Mouse (Mus musculus): ENCODE measurements around the gene BC025446.
"Not testable (repeated sequence)": the region's sequence is repeated elsewhere in the genome, so short reads cannot be mapped to it uniquely, and the experiment has no call there.

The BC025446 gene

DNA sequence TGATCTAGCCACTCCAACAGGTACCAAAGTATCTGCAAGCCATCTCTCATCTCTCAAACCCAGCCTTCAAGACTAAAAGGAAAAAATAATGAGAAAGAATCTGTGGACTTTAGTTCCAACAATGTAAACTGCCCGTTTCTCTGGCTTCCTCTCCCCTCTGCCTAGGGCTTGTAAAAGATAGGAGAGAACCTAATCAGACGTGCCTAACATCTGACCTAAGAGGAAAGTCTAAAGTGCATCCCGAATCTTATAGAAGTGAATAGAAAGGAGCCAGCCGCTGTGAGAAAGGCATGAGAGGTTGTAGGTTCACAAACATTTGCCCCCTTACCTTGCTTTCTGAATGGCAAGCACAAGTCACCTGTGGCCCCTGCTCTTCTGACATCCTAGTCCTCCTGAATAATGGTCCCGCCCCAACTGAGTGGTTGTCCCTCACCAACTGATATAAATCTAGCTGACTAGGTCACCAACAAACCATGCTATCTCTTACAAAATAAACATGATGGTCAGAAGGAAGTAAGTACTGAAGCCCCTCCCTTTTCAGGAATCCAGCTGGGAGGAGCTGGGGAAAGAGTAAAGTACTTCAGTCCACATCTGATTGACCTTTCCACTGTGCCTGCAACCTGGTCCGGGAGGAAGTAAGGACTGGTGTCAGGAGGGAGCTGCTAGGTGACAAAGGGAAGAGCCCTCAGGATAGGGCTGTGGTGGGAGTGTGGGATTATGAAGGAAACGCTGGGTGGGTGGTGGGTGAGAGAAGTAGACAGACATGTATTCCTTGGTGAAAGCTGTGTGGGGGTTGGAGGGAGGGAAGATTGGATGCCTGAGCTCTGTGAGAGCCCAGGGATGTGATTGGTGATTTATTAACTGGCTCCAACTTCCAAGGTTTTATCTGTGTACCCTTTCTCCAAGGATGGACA is at the start of gene BC025446:
BC025446 (plus strand) TSS at position 599 of the 914 bp plus-strand sequence.
- DNase-seq = peak; percentile 69

DNA sequence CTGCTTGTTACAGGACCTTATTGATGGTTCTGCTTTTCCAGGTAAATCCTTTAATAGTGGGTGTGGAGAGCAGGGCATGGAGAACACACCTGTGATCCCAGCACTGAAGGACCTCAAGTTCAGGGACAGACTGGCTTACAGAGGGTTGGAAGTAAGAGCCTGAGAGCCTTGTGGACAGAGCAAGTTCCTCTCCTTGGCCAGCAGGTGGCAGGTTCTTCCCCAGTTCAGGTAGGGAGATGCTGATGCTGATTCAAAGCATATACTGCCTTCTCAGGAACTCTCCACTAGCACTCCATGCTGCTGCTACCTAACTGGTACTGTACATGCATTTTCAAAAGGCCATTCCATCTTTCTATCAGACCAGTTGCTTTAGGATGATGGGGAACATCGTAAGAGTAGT is 40.7 kb upstream of the BC025446 start:
- DNase-seq = no peak

DNA sequence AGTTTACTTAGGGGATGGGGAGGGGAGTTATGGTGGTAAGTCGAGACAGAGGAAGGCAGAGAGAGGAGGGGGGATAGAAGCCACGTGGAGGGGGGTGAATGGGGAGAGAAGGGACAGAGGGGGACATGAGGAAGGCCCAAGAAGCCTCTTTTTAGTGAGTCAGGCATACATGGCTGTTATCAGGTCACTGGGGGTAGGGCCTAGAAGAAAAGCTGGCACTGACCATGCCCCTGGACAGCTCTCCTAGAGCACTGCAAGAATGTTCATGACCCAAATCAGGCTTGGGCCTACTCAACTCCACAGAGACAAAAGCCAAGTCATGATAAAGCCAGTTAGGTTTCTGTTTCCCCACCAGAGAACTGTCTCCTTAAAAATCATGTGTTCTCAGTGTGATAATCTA is 29.9 kb upstream of the BC025446 start:
- no peak for DNase-seq

DNA sequence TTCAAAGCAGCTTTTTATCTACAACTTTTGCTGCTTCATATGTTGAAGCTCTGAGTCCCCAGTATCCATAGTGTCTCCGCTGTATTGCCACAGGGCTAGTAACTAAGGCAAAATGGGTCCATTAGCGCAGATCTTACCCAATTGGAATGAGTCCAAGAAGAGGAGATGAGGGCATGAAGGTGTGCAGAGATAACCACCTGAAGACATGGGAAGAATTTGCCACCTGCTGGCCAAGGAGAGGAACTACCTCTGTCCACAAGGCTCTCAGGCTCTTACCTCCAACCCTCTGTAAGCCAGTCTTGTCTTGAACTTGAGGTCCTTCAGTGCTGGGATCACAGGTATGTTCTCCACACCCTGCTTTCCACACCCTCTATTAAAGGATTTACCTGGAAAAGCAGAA is 27.1 kb upstream of the BC025446 start:
- peak; percentile 5 for DNase-seq

DNA sequence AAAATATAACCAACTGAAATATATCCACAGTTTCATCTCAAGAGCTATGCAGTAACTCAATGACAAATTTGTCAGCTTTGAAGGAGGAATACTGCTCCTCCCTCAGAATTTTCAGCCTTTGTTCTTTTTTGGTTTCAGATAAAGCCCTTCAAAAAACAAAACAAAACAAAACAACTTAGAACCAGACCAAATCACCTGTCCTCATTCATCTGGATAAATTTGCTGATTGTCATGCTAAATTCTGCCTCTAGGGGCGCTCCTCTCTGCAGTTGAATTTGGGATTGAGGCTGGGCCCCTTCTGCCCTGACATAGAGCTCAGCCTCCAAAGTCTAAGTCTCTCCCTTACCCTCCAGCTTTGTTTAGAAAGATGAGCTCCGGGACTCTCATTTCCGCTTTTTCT is 25.6 kb upstream of the BC025446 start:
- DNase-seq = not testable (repeated sequence)

DNA sequence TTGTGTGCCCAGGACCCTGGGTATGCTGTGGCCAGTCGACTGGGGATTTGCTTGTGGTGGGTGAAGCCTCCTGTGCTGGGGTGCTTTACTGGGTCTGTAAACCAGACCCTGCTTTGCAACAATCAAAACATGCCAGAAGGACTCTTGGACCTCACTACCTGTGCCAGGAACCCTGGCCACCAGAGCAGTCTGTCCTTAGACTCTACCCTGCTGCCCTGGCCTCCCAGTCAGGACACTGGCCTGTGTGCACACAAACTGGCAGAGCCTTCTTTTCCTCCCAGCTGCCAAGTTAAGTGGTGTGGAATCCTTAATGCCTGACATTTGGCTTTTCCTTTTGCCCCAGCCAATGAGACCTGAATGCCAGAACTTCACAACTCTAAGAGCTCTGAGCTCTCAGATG is 655 bp downstream of the BC025446 start:
- DNase-seq = peak; percentile 82

DNA sequence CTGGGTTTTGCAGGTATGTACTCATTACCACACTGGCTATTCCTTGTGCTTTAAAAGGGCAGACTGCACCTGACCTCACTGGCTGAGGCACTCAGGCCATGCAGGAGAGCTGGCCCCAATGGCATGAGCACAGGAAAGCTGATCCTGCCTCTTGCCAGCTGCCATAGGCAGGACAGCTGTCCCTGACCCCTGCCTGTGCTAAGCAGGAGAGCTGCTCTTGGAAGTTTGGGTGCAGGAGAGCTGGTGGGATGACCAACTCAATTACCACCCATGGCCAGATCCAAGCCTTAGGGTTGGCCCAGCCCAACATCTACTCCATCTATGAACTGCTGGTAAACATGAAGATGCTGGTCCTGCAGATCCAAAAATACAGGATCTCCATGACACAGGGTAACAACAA is 5.8 kb downstream of the BC025446 start:
- no peak for DNase-seq

DNA sequence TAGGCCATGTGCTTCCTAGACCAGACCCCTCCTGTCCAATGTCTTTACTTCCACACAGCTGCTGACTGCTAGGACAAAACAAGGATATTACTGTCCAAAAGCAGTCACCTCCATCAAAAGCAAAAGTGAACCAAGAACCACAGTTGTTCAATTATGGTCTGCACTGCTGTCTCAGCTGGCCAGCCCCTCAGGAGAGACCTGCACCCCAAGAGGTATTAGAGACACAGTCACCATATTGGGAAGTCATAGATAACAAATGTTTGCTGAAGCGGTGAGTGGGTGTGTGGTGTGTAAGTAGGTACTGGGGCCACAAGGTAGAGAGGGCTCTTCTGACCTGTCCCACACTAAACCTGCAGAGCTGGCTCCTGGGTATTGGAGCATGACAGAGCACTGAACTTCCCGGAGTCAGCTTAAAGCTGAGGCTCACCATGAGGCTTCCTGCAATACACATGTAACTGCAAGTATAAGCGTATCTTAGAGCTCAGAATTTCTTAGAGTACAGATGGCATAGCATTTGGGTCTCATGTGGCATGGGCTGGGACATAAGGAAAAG is 21.6 kb downstream of the BC025446 start:
- no peak for DNase-seq

DNA sequence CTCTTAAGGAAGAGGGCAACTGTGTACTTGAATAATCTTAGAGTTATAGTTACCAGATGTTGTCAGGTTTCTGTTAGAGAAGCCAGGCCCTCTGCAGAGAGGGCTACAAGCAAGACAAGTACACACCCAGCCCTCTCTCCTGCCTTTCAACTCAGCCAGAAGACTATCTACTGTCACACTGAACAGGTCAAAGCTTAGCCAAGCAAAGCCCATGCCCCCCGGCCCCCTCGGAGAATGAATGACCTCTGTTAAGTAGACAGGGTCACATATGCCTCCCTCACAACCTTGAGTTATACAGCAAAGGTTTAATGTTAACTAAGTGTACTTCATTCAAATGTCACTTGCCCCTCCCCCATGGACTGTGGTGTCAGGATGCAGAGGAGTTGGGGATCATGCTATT is 24.4 kb downstream of the BC025446 start:
- no peak for DNase-seq

DNA sequence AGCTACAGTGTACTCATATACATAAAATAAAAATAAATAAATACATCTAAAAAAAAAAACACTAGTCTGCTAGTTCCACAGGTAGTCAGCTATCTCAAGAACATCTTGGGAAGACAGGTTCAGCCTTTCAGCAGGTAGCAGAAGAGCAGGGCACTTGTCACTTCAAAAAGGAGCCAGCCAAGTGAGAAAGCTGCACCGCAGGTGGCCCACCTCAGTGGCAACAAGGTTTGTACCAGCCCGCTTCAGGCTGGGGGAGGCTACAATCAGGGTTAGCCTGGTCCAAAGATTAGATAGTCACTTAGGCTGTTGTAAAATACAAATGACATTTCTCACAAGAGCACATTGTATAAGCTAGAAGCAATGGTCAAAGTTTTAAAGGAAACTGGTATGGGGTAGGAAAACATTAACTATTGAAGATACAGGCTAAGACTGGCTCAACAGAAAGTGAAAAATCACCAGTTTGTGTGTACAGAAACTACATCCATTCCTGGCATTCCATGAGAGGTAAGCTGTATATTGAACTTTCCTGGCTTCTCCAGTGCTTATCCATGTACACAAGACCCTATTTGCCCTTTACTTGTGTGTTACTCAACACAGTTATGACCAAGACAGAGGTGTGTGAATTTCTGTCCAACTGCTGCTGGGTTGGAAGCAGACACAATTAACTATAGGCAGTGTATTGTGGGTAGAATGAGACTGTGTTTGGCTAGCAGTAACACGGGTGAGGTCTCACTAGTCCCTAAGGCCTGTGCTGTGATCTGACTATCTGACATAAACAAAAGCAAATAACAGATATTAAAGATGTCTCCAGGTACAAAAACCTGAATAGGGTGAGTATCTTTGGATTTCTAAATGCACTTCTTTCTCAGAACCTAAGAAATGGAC is 26.8 kb downstream of the BC025446 start:
- no peak for DNase-seq

DNA sequence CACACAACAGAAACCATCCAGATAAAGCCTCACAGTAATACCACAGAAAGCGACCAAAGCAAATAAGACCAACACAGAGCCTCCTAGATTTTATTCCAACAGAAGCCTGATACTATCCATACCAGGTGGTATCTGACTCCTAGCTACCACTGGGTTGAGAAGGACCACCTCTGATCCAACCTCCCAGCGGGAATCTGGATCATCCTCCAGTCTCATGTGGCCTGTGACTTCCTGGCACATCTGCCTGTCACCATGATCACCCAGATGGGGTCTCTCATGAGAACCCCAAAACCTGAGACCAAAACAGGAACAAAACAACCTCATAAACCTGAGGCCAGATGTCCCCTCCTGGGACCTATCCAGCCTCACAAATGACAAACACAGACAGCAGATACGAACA is 38.5 kb downstream of the BC025446 start:
- no peak for DNase-seq

DNA sequence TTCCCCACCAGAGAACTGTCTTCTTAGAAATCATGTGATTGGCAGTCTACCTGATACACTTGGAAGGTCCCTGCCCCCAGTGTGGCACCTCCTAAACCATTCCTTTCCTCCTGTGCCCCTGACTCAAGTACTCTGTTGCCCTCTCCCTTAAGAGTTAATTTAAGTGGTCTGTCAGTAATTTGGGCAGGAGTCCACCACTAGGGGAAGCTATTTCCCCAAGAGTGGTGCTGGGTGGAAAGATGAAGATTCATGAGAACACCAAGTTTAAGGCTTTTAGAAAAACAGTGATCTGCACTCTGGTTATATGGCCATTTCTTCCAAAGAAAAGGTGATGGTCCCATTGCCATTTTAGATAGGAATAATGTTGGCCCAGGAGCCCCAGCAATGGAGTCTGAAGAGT is 49.7 kb downstream of the BC025446 start:
- DNase-seq = no peak

DNA sequence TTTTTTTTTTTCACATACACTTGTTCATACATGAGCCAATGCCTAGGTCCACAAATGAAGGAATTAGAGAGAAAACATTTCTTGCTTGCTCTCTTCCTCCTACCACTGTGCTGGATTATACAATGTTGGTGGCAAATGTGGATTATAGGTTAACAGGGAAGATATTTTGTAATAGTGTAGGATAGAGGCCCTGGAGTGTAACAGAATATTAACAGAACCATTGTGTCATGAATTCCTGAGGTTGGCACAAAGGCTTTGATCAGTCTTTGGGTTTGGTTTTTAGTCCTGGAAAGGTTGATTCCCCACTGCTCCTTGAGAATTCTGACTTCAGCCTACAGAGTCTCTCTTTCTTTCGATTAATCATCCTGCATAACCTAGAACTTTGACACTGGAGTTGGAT is 50.5 kb downstream of the BC025446 start:
- DNase-seq = no peak

DNA sequence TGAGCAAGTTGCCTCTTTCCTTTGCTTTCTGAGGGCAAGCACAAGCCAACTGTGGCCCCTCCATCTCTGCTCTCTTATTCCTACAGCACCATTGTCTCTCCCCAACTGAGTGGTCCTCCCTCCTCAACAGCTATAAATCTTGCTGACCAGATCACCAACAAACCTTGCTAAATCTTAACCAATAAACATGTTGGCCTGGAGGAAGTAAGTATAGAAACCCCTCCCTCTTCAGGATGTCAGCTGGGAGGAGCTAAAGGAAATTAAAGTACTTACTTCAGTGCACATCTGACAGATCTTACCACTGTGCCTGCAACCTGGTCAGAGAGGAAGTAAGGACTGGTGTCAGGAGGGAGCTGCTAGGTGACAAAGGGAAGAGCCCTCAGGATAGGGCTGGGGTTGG is 51.9 kb downstream of the BC025446 start, which contains the start of gene Ly6f:
Ly6f (plus strand) TSS at position 301 of the 400 bp plus-strand sequence.
- DNase-seq = no peak

DNA sequence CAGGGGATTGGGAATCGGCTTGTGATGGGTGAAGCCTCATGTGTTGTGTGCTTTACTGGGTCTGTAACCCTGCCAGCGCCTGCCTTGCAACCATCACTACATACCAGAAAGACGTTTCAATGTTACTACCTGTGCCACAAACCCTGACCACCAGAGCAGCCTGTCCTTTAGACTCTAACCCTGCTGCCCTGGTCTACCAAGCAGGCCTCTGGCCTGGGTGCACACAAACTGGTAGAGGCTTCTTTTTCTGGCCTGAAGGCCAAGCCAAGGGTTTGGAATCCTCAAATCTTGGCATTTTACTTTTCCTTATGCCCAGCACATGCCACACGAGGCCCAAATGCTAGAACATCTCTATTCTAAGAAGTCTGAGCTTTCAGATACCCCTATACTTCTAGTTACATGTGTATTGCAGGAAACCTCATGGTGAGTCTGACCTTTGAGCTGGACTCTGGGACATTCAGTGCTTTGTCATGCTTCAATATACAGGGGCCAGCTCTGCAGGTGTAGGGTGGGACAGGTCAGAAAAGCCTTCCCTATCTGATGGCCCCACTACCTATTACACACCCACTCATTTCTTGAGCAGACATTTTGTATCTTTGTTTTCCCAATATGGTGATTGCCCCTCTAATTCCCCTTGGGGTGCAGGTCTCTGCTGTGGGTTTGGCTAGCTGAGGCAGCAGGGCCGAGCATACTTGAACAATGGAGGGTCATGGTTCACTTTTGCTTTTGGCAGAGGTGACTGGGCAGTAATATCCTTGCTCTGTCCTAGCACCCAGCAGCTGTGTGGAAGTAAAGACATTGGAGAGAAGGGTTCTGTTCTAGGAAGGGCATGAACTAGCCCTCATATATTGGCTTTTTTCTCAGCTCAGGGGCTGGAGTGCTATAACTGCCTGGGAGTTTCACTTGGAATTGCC is 53.0 kb downstream of the BC025446 start:
- peak; percentile 17 for DNase-seq

DNA sequence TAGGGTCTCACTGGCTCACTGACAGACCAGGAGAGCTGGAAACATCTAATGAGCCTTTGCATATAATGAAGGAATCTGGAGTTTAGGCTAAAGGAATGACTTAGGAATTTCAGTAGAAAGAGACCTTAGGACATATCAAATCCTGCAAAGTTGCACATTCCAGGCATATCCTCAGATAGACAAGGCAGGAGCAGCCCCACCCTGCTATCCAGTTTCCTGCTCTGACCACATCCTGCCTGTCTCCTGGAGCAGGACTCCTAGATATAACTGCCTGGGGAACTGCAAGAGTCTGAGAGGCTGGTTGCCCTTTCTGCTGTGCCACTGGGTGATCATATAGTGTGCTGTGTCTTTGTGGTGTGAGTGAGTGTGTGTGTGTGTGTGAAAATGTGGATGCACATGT is 54.0 kb downstream of the BC025446 start:
- DNase-seq = no peak

DNA sequence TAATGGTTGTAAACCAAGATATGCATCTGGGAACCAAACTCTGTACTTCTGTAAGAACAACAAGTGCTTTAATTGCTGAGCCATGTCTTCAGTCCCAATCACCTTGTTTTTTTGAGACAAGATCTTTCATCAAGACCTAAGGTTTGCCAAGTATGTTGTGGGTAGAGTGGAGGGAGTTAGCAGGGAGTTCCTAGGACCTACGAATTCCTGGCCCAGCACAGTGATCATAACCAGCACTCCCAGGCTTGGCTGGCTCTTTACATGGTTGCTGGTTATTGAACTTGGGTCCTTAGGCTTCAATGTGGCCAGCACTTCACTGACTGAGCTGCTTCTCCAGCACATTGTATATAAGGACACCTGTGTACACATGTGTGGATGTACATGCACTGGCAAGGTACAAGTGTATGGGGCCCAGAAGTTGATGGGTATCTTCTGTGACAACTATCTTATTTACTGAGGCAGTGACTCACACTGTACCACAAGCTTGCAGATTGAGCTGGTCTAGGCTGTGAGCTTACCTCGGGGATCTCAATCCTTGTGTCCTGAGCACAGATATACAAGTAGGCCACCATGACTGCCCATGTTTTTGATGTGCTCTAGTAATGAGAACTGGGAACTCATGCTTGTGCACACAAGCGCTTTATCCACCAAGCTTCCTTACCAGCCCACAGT is 54.7 kb downstream of the BC025446 start:
- DNase-seq = no peak

DNA sequence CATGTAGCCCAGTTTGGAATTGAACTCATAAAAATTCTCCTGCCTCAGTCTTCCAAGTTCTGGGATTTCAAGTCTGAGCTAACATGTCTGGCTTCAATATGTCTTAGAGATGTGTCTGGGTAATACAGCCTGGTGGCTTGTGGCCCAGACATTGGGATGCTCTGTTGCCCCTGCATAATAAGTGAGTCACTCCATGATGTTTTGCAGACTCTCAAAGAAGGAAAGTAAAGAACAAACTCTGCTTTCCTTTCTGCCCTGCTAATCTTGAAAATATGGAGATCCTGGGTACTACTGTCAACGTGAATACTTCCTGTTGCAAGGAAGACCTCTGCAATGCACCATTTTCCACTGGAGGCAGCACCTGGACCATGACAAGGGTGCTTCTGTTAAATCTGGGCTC is 55.2 kb downstream of the BC025446 start:
- no peak for DNase-seq

DNA sequence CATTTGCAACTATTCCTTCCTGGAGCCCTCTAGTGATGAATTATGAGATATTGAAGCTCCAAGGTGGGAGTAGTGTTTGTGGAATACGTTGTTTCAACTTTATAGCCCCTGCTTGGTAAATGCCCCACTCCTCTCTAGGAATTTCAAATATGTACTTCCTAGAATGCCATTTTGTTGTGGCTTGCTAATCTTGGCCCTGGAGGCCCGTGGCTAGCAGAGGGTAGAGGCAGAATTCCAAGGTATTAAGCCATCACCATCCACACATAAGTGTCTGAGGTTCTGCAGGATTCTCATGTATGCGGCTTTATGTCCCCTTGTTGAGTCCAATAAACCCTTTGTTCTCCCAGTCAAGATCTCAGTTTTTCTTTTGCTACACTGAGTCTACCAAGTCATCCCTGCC is 55.7 kb downstream of the BC025446 start:
- DNase-seq = no peak

Data from kidney, adult 11 months (tissue).